ENCODE assay signal across 8 mouse cellular contexts in the genomic region with DNA sequence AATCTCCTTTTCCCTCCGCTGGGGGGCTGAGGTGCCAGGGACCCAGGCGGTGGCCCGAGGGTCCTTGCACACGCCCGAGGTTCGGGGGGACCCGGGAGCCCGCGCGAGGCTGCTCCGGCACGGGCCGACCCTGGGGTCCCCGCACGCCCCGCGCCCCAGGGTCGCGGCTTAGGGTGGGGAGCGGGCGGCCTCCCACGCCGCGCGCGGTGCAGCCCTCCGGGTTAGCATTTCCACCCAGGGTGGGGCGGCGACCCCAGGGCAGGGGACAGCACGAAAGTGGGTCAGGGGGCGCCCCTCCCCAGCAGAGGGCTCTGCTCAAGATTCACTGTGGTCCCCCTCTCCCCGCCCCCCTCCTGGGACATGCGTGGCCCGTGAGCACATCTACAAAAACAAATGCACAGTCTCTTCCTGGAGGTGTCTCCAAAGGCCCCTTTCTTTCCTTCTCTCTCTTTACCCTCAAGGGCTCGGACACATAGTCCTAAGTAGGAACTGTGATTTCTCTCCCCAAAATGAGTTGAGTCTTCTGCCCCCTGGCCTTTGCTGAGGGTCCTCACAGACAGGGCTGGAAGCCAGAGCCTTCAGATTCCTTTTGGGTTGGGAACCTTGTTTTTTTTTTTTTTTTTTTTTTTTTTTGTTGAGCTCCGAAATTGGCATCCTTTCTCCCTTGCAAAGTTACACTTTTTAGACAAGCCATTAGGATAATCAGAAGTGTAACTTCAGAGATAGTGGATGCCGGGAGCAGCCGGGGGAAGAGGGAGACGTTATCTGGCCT. TPM values are rescaled to one million over a fixed set of nuclear protein-coding genes. Genes with fewer than 3 reads are reported as not detected.
DNase-seq lines count a peak whose midpoint lies in the region; ATAC-seq and TF ChIP-seq lines count a peak whose summit lies in the region.

No protein-coding gene starts in this region.

- no peak for TF ChIP-seq POLR2A in lung, adult 2 months (IDR thresholded peaks at IDR 0.05; ENCODE audit: borderline replicate concordance, extremely low read depth, low read depth, low read length)
- no peak for TF ChIP-seq POLR2A in kidney, adult 2 months (IDR thresholded peaks at IDR 0.05; ENCODE audit: low read depth, low read length)

- WGBS in lung, adult 2 months: 4% methylated on average over 38 of the region's 39 CpGs
- 7% methylated on average over 33 of the region's 39 CpGs for WGBS in forebrain, embryonic 13.5 days
- 3% methylated on average over 38 of the region's 39 CpGs for WGBS in kidney, adult 2 months
- WGBS in stomach, embryonic 15.5 days: 5% methylated on average over 37 of the region's 39 CpGs

- no peak for TF ChIP-seq CTCF in lung, adult 2 months (IDR thresholded peaks at IDR 0.05; ENCODE audit: insufficient read depth, low read length)
- no peak for TF ChIP-seq CTCF in kidney, adult 2 months (conservative IDR thresholded peaks at IDR 0.05; ENCODE audit: insufficient read depth, insufficient read length, low read depth, low read length)

- DNase-seq in lung, adult 2 months: peak; percentile 15
- no peak for DNase-seq in lung, postnatal 25 days (ENCODE audit: low spot score)
- peak; percentile 33 for DNase-seq in adipocyte (ENCODE audit: low spot score)
- DNase-seq in kidney, adult 2 months: peak; percentile 12
- DNase-seq in lung, postnatal 14 days: peak; percentile 19

- H3K9ac ChIP-seq in forebrain, embryonic 13.5 days: peak overlapping the region; percentile 92
- H3K9ac ChIP-seq in stomach, embryonic 15.5 days: peak overlapping the region; percentile 94

- peak overlapping the region; percentile 71 for H3K4me3 ChIP-seq in lung, adult 2 months (replicated peaks; ENCODE audit: extremely low read depth, low read depth, low read length)
- H3K4me3 ChIP-seq in forebrain, embryonic 13.5 days: peak overlapping the region; percentile 96
- H3K4me3 ChIP-seq in kidney, adult 2 months (ENCODE audit: insufficient read depth, low read depth, low read length): peak overlapping the region; percentile 97
- peak overlapping the region; percentile 97 for H3K4me3 ChIP-seq in stomach, embryonic 15.5 days (replicated peaks)

- H3K4me2 ChIP-seq in forebrain, embryonic 13.5 days: peak overlapping the region; percentile 100
- H3K4me2 ChIP-seq in stomach, embryonic 15.5 days: peak overlapping the region; percentile 100

- peaks cover 27% of the 10 kb centered on the region for H3K36me3 ChIP-seq in forebrain, embryonic 13.5 days (ENCODE audit: poor library complexity, severe bottlenecking)
- H3K36me3 ChIP-seq in kidney, adult 2 months (ENCODE audit: control insufficient read depth, insufficient read depth, low read length): no peaks in the 10 kb centered on the region
- no peaks in the 10 kb centered on the region for H3K36me3 ChIP-seq in stomach, embryonic 15.5 days

- H3K4me1 ChIP-seq in lung, adult 2 months (ENCODE audit: control insufficient read depth, insufficient read depth, low read length): peaks cover 5% of the 10 kb centered on the region
- peaks cover 22% of the 10 kb centered on the region for H3K4me1 ChIP-seq in forebrain, embryonic 13.5 days
- no peaks in the 10 kb centered on the region for H3K4me1 ChIP-seq in kidney, adult 2 months (ENCODE audit: control insufficient read depth, insufficient read depth, low read length)
- H3K4me1 ChIP-seq in stomach, embryonic 15.5 days: peaks cover 9% of the 10 kb centered on the region; the same call in 1 of the 2 replicates

- no peaks in the 10 kb centered on the region; the same call in 1 of the 2 replicates for H3K27me3 ChIP-seq in forebrain, embryonic 13.5 days
- no peaks in the 10 kb centered on the region for H3K27me3 ChIP-seq in kidney, adult 2 months (replicated peaks; ENCODE audit: control insufficient read depth, insufficient read depth, low read length)
- H3K27me3 ChIP-seq in stomach, embryonic 15.5 days (replicated peaks): no peaks in the 10 kb centered on the region

- peak; percentile 53; the same call in 1 of the 2 replicates for ATAC-seq in forebrain, embryonic 13.5 days
- ATAC-seq in stomach, embryonic 15.5 days (ENCODE audit: insufficient read depth, low FRiP score, low read depth): no peak
- ATAC-seq in granulocyte monocyte progenitor cell, adult 5-6 weeks (replicated peaks; ENCODE audit: poor library complexity, severe bottlenecking): no peak; the same call in 1 of the 2 replicates

- no peaks in the 10 kb centered on the region for H3K9me3 ChIP-seq in forebrain, embryonic 13.5 days (replicated peaks)
- H3K9me3 ChIP-seq in stomach, embryonic 15.5 days: no peaks in the 10 kb centered on the region

- H3K27ac ChIP-seq in forebrain, embryonic 13.5 days: peak overlapping the region; percentile 78
- peak overlapping the region; percentile 62; the same call in 1 of the 2 replicates for H3K27ac ChIP-seq in kidney, adult 2 months (ENCODE audit: insufficient read depth, low read depth, low read length)
- H3K27ac ChIP-seq in stomach, embryonic 15.5 days: peak overlapping the region; percentile 70; the same call in 1 of the 2 replicates

RNA-seq across cellular contexts. Expression of gene Helz, which starts 0.7 kb away (rescaled TPM):
- 13.1 and 15.4 TPM in 2 replicates for polyA plus RNA-seq in lung, adult 2 months (2012; rRNA removed)
- 15.6 and 15.9 TPM in 2 replicates for polyA plus RNA-seq in forebrain, embryonic 13.5 days (2015; fragmentation: Nextera tagmentation; extraction: Ambion mirVana)
- polyA plus RNA-seq in kidney, adult 2 months (2012; rRNA removed): 16.3 and 18.8 TPM in 2 replicates
- polyA plus RNA-seq in stomach, embryonic 15.5 days (2015; fragmentation: Nextera tagmentation; extraction: Ambion mirVana): 15.7 and 17.3 TPM in 2 replicates
- 32.8 and 36.7 TPM in 2 replicates for total RNA-seq in granulocyte monocyte progenitor cell, adult 5-6 weeks (2014; fragmentation: Nextera tagmentation)
- total RNA-seq in granulocyte monocyte progenitor cell, adult 5-6 weeks (2017): 13.6 and 20.3 TPM in 2 replicates
